11 mouse cellular contexts compared by ENCODE assay signal in genomic region chr7:99311433-99311832, GRCm38 (mm10). TPM values are rescaled to one million over a fixed set of nuclear protein-coding genes. Genes with fewer than 3 reads are reported as not detected.
DNase-seq lines count a peak whose midpoint lies in the region; ATAC-seq and TF ChIP-seq lines count a peak whose summit lies in the region.
"Had no signal": no experiment of that assay in that cellular context is flagged by ENCODE, and none has a peak within 500 bp of the region (broad histone marks: within the 10 kb centered on the region; RNA-seq: fewer than 3 reads in every experiment).

No protein-coding gene starts in this region.

- peak overlapping the region; percentile 30; the same call in 1 of the 2 replicates for H3K9ac ChIP-seq in midbrain, embryonic 11.5 days (ENCODE audit: low read length)
- no peak overlapping the region for H3K9ac ChIP-seq in intestine, postnatal 0 days (ENCODE audit: low read depth, low read length)
- H3K9ac ChIP-seq: embryonic facial prominence, embryonic 15.5 days had no signal

- intact Hi-C loops in heart, postnatal 25 days (cut with DNase I) = no loop called here

- H3K9me3 ChIP-seq in heart, embryonic 10.5 days = no peaks in the 10 kb centered on the region
- no peaks in the 10 kb centered on the region for H3K9me3 ChIP-seq in hindbrain, embryonic 10.5 days
- H3K9me3 ChIP-seq in midbrain, embryonic 11.5 days (ENCODE audit: control insufficient read depth, low read length) = no peaks in the 10 kb centered on the region
- H3K9me3 ChIP-seq in intestine, postnatal 0 days (ENCODE audit: control insufficient read depth) = no peaks in the 10 kb centered on the region
- H3K9me3 ChIP-seq: embryonic facial prominence, embryonic 15.5 days had no signal

- peaks cover 26% of the 10 kb centered on the region; the same call in 1 of the 2 replicates for H3K27me3 ChIP-seq in heart, embryonic 10.5 days (ENCODE audit: insufficient read depth, poor library complexity, severe bottlenecking)
- peaks cover 6% of the 10 kb centered on the region; the same call in 1 of the 2 replicates for H3K27me3 ChIP-seq in hindbrain, embryonic 10.5 days (ENCODE audit: insufficient read depth, poor library complexity, severe bottlenecking)
- H3K27me3 ChIP-seq in midbrain, embryonic 11.5 days (ENCODE audit: control insufficient read depth, insufficient read depth, low read length) = peaks cover 26% of the 10 kb centered on the region
- H3K27me3 ChIP-seq in intestine, postnatal 0 days (replicated peaks; ENCODE audit: control insufficient read depth, insufficient read depth, low read length) = no peaks in the 10 kb centered on the region
- H3K27me3 ChIP-seq: embryonic facial prominence, embryonic 15.5 days had no signal

- H3K27ac ChIP-seq in heart, embryonic 10.5 days = no peak overlapping the region
- H3K27ac ChIP-seq in hindbrain, embryonic 10.5 days = peak overlapping the region; percentile 85
- peak overlapping the region; percentile 85 for H3K27ac ChIP-seq in midbrain, embryonic 11.5 days (ENCODE audit: low read depth, low read length)
- H3K27ac ChIP-seq in intestine, postnatal 0 days (ENCODE audit: low read depth, low read length) = no peak overlapping the region
- H3K27ac ChIP-seq: embryonic facial prominence, embryonic 15.5 days; heart, adult 2 months had no signal

- no peaks in the 10 kb centered on the region for H3K36me3 ChIP-seq in heart, embryonic 10.5 days
- H3K36me3 ChIP-seq in hindbrain, embryonic 10.5 days = peaks cover 11% of the 10 kb centered on the region
- H3K36me3 ChIP-seq in midbrain, embryonic 11.5 days (ENCODE audit: control insufficient read depth, insufficient read depth, low read length) = peaks cover 6% of the 10 kb centered on the region; the same call in 1 of the 2 replicates
- H3K36me3 ChIP-seq in intestine, postnatal 0 days (ENCODE audit: control insufficient read depth, insufficient read depth) = no peaks in the 10 kb centered on the region; the same call in 1 of the 2 replicates
- H3K36me3 ChIP-seq: embryonic facial prominence, embryonic 15.5 days had no signal

- peak; percentile 73 for DNase-seq in heart, embryonic 10.5 days (ENCODE audit: low spot score)
- DNase-seq in heart, postnatal 25 days (ENCODE audit: low spot score) = no peak
- peak; percentile 6 for DNase-seq in 416B (ENCODE audit: low read depth)
- DNase-seq in hindbrain, embryonic 10.5 days (ENCODE audit: low spot score) = no peak
- DNase-seq in midbrain, embryonic 11.5 days (ENCODE audit: low spot score, missing footprints) = no peak
- DNase-seq in layer of hippocampus, adult 9-10 months (ENCODE audit: low spot score) = no peak
- DNase-seq: cerebellum, adult 18-20 months; heart, adult 2 months had no signal

- peaks cover 44% of the 10 kb centered on the region for H3K4me1 ChIP-seq in heart, embryonic 10.5 days
- peaks cover 65% of the 10 kb centered on the region for H3K4me1 ChIP-seq in hindbrain, embryonic 10.5 days (replicated peaks)
- H3K4me1 ChIP-seq in midbrain, embryonic 11.5 days (ENCODE audit: control insufficient read depth, insufficient read depth, low read length) = peaks cover 38% of the 10 kb centered on the region
- H3K4me1 ChIP-seq in intestine, postnatal 0 days (replicated peaks; ENCODE audit: control insufficient read depth, insufficient read depth, low read length) = no peaks in the 10 kb centered on the region

- 74% methylated on average over 7 of the region's 7 CpGs for WGBS in heart, embryonic 10.5 days
- WGBS in hindbrain, embryonic 10.5 days = 66% methylated on average over 7 of the region's 7 CpGs
- 50% methylated on average over 7 of the region's 7 CpGs for WGBS in midbrain, embryonic 11.5 days
- WGBS in intestine, postnatal 0 days = 29% methylated on average over 7 of the region's 7 CpGs

- no peak for TF ChIP-seq CTCF in intestine, postnatal 0 days (IDR thresholded peaks at IDR 0.05; ENCODE audit: low read depth)

- no peak overlapping the region for H3K4me2 ChIP-seq in midbrain, embryonic 11.5 days
- no peak overlapping the region for H3K4me2 ChIP-seq in intestine, postnatal 0 days (replicated peaks; ENCODE audit: low read depth)
- H3K4me2 ChIP-seq: embryonic facial prominence, embryonic 15.5 days had no signal

- no peak overlapping the region for H3K4me3 ChIP-seq in heart, embryonic 10.5 days
- no peak overlapping the region for H3K4me3 ChIP-seq in hindbrain, embryonic 10.5 days
- H3K4me3 ChIP-seq in midbrain, embryonic 11.5 days (ENCODE audit: low read depth, low read length) = no peak overlapping the region
- no peak overlapping the region for H3K4me3 ChIP-seq in intestine, postnatal 0 days (ENCODE audit: low read depth, low read length)
- H3K4me3 ChIP-seq: embryonic facial prominence, embryonic 15.5 days; heart, adult 2 months had no signal

- no peak for ATAC-seq in midbrain, embryonic 11.5 days (ENCODE audit: low FRiP score)
- ATAC-seq in monocyte, adult 5-6 weeks (replicated peaks; ENCODE audit: insufficient number of reproducible peaks, low FRiP score, low TSS enrichment, poor library complexity, severe bottlenecking) = no peak
- ATAC-seq in intestine, postnatal 0 days = no peak

RNA-seq across cellular contexts. Expression of gene Serpinh1, which starts 41.6 kb away (rescaled TPM):
- polyA plus RNA-seq in heart, embryonic 10.5 days (2016; fragmentation: Nextera tagmentation; extraction: Ambion mirVana) = 1,580 and 1,787 TPM in 2 replicates
- total RNA-seq in heart, postnatal 25 days (2021) = 100 to 1,000 TPM; 378 to 449 TPM
- 861 and 996 TPM in 2 replicates for polyA plus RNA-seq in hindbrain, embryonic 10.5 days (2016; fragmentation: Nextera tagmentation; extraction: Ambion mirVana)
- 202 and 210 TPM in 2 replicates for polyA plus RNA-seq in midbrain, embryonic 11.5 days (2014; fragmentation: Nextera tagmentation; extraction: Ambion mirVana)
- total RNA-seq in monocyte, adult 5-6 weeks (2017) = not detected in 3 replicates
- 199 and 204 TPM in 2 replicates for polyA plus RNA-seq in intestine, postnatal 0 days (2015; fragmentation: Nextera tagmentation; extraction: Ambion mirVana)

RNA-seq across cellular contexts. Expression of gene Map6, which starts 44.2 kb away (rescaled TPM):
- 2.1 and 2.3 TPM in 2 replicates for polyA plus RNA-seq in heart, embryonic 10.5 days (2016; fragmentation: Nextera tagmentation; extraction: Ambion mirVana)
- 1 to 10 TPM; 3.0 to 4.4 TPM for total RNA-seq in heart, postnatal 25 days (2021)
- 32.9 and 65.5 TPM in 2 replicates for polyA plus RNA-seq in hindbrain, embryonic 10.5 days (2016; fragmentation: Nextera tagmentation; extraction: Ambion mirVana)
- polyA plus RNA-seq in midbrain, embryonic 11.5 days (2014; fragmentation: Nextera tagmentation; extraction: Ambion mirVana) = 38.8 and 43.1 TPM in 2 replicates
- total RNA-seq in monocyte, adult 5-6 weeks (2017) = 0.78 to 1.5 TPM in 2 of 3 replicates, not detected in the other
- 3.7 and 4.1 TPM in 2 replicates for polyA plus RNA-seq in intestine, postnatal 0 days (2015; fragmentation: Nextera tagmentation; extraction: Ambion mirVana)

Comparison
In these comparisons a context has a peak if more than half of its experiments do, and no peak if none do; other contexts are left out.
1. DNase-seq: peak in heart, embryonic 10.5 days (single experiment) and 416B (single experiment); none in heart, postnatal 25 days (single experiment), hindbrain, embryonic 10.5 days (single experiment), midbrain, embryonic 11.5 days (single experiment) and layer of hippocampus, adult 9-10 months (single experiment).
2. H3K27ac ChIP-seq: peak in hindbrain, embryonic 10.5 days (single experiment) and midbrain, embryonic 11.5 days (single experiment); none in heart, embryonic 10.5 days (single experiment) and intestine, postnatal 0 days (single experiment).